Mouse (Mus musculus) MEL (cell line): ENCODE data around the gene Hagh.

Source experiments
- CTCF ChIP-seq, 3 experiments: IDR thresholded peaks in 2 of 3; conservative IDR thresholded peaks in 1 of 3; 2 replicates each; pipeline ENCODE4 v1.5.1; 2011 to 2012; ENCODE audit warnings: low read length in 3 of 3, low read depth in 2 of 3, mild to moderate bottlenecking in 2 of 3, improper control_type of control experiment in 1 of 3, inconsistent platforms in 1 of 3, mixed read lengths in 1 of 3, moderate library complexity in 1 of 3; ENCODE audit not compliant: control insufficient read depth in 1 of 3, insufficient read depth in 1 of 3, poor library complexity in 1 of 3, severe bottlenecking in 1 of 3
- GATA1 ChIP-seq: IDR thresholded peaks from 2 replicates; pipeline ENCODE4 v1.6.1; 2011; ENCODE audit warnings: low read depth, low read length, improper control_type of control experiment
- POLR2A ChIP-seq, 2 experiments: IDR thresholded peaks; 2 replicates each; pipeline ENCODE4 v1.6.1; 2011 to 2012; ENCODE audit warnings: low read length in 2 of 2, mild to moderate bottlenecking in 2 of 2, control low read depth in 1 of 2, improper control_type of control experiment in 1 of 2, low read depth in 1 of 2, moderate library complexity in 1 of 2; ENCODE audit not compliant: control insufficient read depth in 1 of 2, insufficient read depth in 1 of 2, poor library complexity in 1 of 2
- TAL1 ChIP-seq: IDR thresholded peaks from 2 replicates; pipeline ENCODE4 v1.6.1; 2012; ENCODE audit warnings: mild to moderate bottlenecking, inconsistent platforms, low read length, moderate library complexity, mixed read lengths
- ZKSCAN1 ChIP-seq: IDR thresholded peaks from 2 replicates; pipeline ENCODE4 v1.6.1; 2012; ENCODE audit warnings: low read depth, mild to moderate bottlenecking, inconsistent platforms, low read length, improper control_type of control experiment, moderate library complexity
- ZNF384 ChIP-seq: IDR thresholded peaks from 2 replicates; pipeline ENCODE4 v1.6.1; 2012; ENCODE audit warnings: low read depth, mild to moderate bottlenecking, inconsistent platforms, low read length, improper control_type of control experiment

- TF ChIP-seq CTCF (IDR thresholded peaks at IDR 0.05 in 2 of 3, conservative IDR thresholded peaks at IDR 0.05 in 1 of 3; ENCODE audit: control insufficient read depth in 1 of 3, insufficient read depth in 1 of 3, low read depth in 2 of 3, low read length in 3 of 3, poor library complexity in 1 of 3, severe bottlenecking in 1 of 3), result no peak
- TF ChIP-seq POLR2A (IDR thresholded peaks at IDR 0.05; ENCODE audit: control insufficient read depth in 1 of 2, insufficient read depth in 1 of 2, low read depth in 1 of 2, low read length in 2 of 2, poor library complexity in 1 of 2), result peak; percentile 62 to 90
- no peak for TF ChIP-seq ZNF384
- TF ChIP-seq TAL1, result no peak
- no peak for TF ChIP-seq ZKSCAN1
- TF ChIP-seq GATA1, result no peak
Measured at GRCm38 (mm10) chr17:24803952-24804951, 35.7 kb upstream of the Hagh start, which contains the start of gene Meiob.
